Mouse (Mus musculus): ENCODE measurements around the gene Lrrc19.
"Not testable (repeated sequence)": the region's sequence is repeated elsewhere in the genome, so short reads cannot be mapped to it uniquely, and the experiment has no call there.

DNA sequence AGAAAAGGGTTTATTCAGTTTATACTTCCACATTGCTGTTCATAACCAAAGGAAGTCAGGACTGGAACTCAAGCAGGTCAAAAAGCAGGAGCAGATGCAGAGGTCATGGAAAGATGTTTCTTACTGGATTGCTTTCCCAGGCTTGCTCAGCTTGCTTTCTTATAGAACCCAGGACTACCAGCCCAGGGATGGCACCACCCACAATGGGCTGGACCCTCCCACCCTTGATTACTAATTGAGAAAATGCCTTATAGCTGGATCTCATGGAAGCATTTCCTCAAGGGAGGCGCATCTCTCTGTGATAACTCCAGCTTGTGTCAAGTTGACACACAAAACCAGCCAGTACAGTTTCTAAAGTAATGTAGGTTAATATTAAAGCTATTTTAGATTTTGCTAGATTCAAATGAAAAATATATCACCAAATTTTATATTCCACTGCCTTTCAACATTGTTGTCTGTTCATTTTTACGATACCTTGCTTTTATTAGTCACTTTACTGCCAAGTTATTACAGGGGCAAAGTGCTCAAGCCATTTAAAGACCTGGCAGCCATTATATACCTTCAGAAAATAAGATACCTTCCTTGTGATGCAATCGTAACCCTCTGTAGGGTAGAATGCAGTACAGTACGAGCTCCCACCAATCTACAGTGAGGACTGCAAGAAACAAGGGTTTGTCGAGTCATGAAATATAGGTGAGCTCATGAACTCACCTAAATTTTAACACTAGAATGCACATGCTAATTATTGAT lies 657 bp upstream of the Lrrc19 start:
- not testable (repeated sequence) for TF ChIP-seq GATA1, TAL1 (IDR thresholded peaks at IDR 0.05; ENCODE audit: low read length)
